Mouse (Mus musculus): ENCODE measurements at regions not wholly inside any gene's neighbourhood (a gene's known extent, or its start where the extent isn't known, plus 50 kb on each side); places are given as distances from the start of the nearest gene placed in this dataset.

GRCm38 (mm10) chr7:134556061-134556460 lies 114.4 kb upstream of the Dock1 start:
- TF ChIP-seq POLR2A (IDR thresholded peaks at IDR 0.05; ENCODE audit: control insufficient read depth, extremely low read depth, insufficient read depth, low read length, poor library complexity): no peak
- TF ChIP-seq CTCF (IDR thresholded peaks at IDR 0.05; ENCODE audit: borderline replicate concordance, control insufficient read depth, extremely low read depth, insufficient read depth, low read length, poor library complexity): no peak
